In genomic region chrX:105684433-105684832, GRCm38 (mm10) we compare ENCODE assay signal across 11 mouse cellular contexts.
DNase-seq lines count a peak whose midpoint lies in the region; ATAC-seq and TF ChIP-seq lines count a peak whose summit lies in the region.
"Had no signal": no experiment of that assay in that cellular context is flagged by ENCODE, and none has a peak within 500 bp of the region (broad histone marks: within the 10 kb centered on the region; RNA-seq: fewer than 3 reads in every experiment).

No protein-coding gene starts in this region.

- H3K9me3 ChIP-seq in heart, embryonic 15.5 days (replicated peaks), result no peaks in the 10 kb centered on the region
- no peaks in the 10 kb centered on the region for H3K9me3 ChIP-seq in midbrain, postnatal 0 days (ENCODE audit: low read length)
- H3K9me3 ChIP-seq: limb, embryonic 12.5 days had no signal

- H3K27ac ChIP-seq in heart, embryonic 15.5 days, result peak overlapping the region; percentile 58; the same call in 1 of the 2 replicates
- no peak overlapping the region for H3K27ac ChIP-seq in midbrain, postnatal 0 days (ENCODE audit: low read depth, low read length)
- H3K27ac ChIP-seq: layer of hippocampus, adult 2 months; limb, embryonic 12.5 days had no signal

- H3K4me2 ChIP-seq in heart, embryonic 15.5 days, result no peak overlapping the region
- no peak overlapping the region for H3K4me2 ChIP-seq in midbrain, postnatal 0 days (ENCODE audit: low read depth, low read length, poor library complexity, severe bottlenecking)
- H3K4me2 ChIP-seq: limb, embryonic 12.5 days had no signal

- no peaks in the 10 kb centered on the region for H3K4me1 ChIP-seq in heart, embryonic 15.5 days (replicated peaks)
- no peaks in the 10 kb centered on the region for H3K4me1 ChIP-seq in lung, adult 2 months (ENCODE audit: control insufficient read depth, insufficient read depth, low read length)
- H3K4me1 ChIP-seq in midbrain, postnatal 0 days (ENCODE audit: insufficient read depth, low read length), result no peaks in the 10 kb centered on the region
- H3K4me1 ChIP-seq: limb, embryonic 12.5 days had no signal

- no peaks in the 10 kb centered on the region for H3K36me3 ChIP-seq in heart, embryonic 15.5 days
- no peaks in the 10 kb centered on the region for H3K36me3 ChIP-seq in midbrain, postnatal 0 days (ENCODE audit: insufficient read depth, low read length)
- H3K36me3 ChIP-seq: limb, embryonic 12.5 days had no signal

- H3K4me3 ChIP-seq in heart, embryonic 15.5 days, result no peak overlapping the region
- no peak overlapping the region for H3K4me3 ChIP-seq in lung, adult 2 months (replicated peaks; ENCODE audit: extremely low read depth, low read depth, low read length)
- H3K4me3 ChIP-seq in midbrain, postnatal 0 days (ENCODE audit: low read depth, low read length), result no peak overlapping the region
- H3K4me3 ChIP-seq: layer of hippocampus, adult 2 months; limb, embryonic 12.5 days had no signal

- TF ChIP-seq CTCF in lung, adult 2 months (IDR thresholded peaks at IDR 0.05; ENCODE audit: insufficient read depth, low read length), result no peak
- TF ChIP-seq CTCF in midbrain, postnatal 0 days (IDR thresholded peaks at IDR 0.05), result no peak

- H3K27me3 ChIP-seq in heart, embryonic 15.5 days, result no peaks in the 10 kb centered on the region
- H3K27me3 ChIP-seq in midbrain, postnatal 0 days (ENCODE audit: insufficient read depth, low read length), result no peaks in the 10 kb centered on the region

- no peak overlapping the region for H3K9ac ChIP-seq in heart, embryonic 15.5 days
- no peak overlapping the region for H3K9ac ChIP-seq in midbrain, postnatal 0 days (replicated peaks; ENCODE audit: low read length, poor library complexity, severe bottlenecking)
- H3K9ac ChIP-seq: forebrain, postnatal 0 days; limb, embryonic 12.5 days had no signal

- WGBS in heart, embryonic 15.5 days, result 23% methylated on average over 4 of the region's 4 CpGs
- 45% methylated on average over 4 of the region's 4 CpGs for WGBS in lung, adult 2 months
- 81% methylated on average over 4 of the region's 4 CpGs for WGBS in midbrain, postnatal 0 days

- peak; percentile 83 for ATAC-seq in heart, embryonic 15.5 days (replicated peaks; ENCODE audit: insufficient number of reproducible peaks, insufficient read depth, low FRiP score, low read depth)
- no peak for ATAC-seq in midbrain, postnatal 0 days (ENCODE audit: low FRiP score)
- ATAC-seq: forebrain, postnatal 0 days had no signal

- TF ChIP-seq POLR2A in lung, adult 2 months (IDR thresholded peaks at IDR 0.05; ENCODE audit: borderline replicate concordance, extremely low read depth, low read depth, low read length), result no peak

- DNase-seq in cerebellum, adult 11-12 months, result peak; percentile 2
- DNase-seq in cerebellum, adult 11 months, result no peak
- DNase-seq in NIH3T3 (ENCODE audit: low read depth), result peak; percentile 9
- DNase-seq in lung, adult 2 months, result peak; percentile 14
- no peak for DNase-seq in spleen, adult 12 weeks (ENCODE audit: low spot score)
- DNase-seq in midbrain, postnatal 0 days (ENCODE audit: low spot score), result no peak
- no peak for DNase-seq in embryo, embryonic 9.5 days (ENCODE audit: extremely low spot score)
- DNase-seq: forebrain, postnatal 0 days had no signal

Comparison
In these comparisons a context has a peak if more than half of its experiments do, and no peak if none do; other contexts are left out.
1. DNase-seq: peak in cerebellum, adult 11-12 months (single experiment), NIH3T3 (single experiment) and lung, adult 2 months (single experiment); none in cerebellum, adult 11 months (single experiment), spleen, adult 12 weeks (single experiment), midbrain, postnatal 0 days (single experiment) and embryo, embryonic 9.5 days (single experiment).